Mouse (Mus musculus): ENCODE results near the gene Kcnk10. TPM values are rescaled to one million over a fixed set of nuclear protein-coding genes. Genes with fewer than 3 reads are reported as not detected.

The Kcnk10 gene
- polyA plus RNA-seq, 1 experiment from 2014 or later, result 3.0 TPM

DNA sequence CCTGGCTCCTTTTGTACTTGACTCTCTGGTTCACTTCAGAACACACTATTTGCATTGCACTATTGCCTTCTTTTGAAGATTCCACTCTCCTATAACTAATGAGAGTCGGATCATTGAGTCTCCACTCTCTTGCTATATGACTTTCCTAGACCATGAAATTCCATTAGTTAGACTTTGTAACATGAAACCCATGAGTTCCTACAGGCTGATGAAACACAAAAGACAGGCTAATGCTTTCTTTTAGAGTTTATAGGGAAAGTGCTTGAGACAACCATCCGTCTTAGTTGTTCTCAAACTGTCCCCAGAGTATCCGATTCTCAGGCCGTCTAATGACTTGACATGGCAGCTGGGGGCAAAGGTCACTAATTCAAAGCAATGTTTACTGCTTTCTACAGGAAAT is 172.0 kb downstream of the Kcnk10 start:
- no peak for DNase-seq (ENCODE audit: low spot score)
- Histone ChIP-seq H3K4me1 (replicated peaks; ENCODE audit: control insufficient read depth, insufficient read depth) (no peaks in the 10 kb centered on the region), H3K9me3 (ENCODE audit: control insufficient read depth, low read length) (no peaks in the 10 kb centered on the region), H3K27me3 (ENCODE audit: control insufficient read depth, insufficient read depth, low read length) (no peaks in the 10 kb centered on the region), H3K27ac (replicated peaks) (no peak overlapping the region), H3K36me3 (ENCODE audit: control insufficient read depth, insufficient read depth, low read length) (no peaks in the 10 kb centered on the region), H3K4me3 (ENCODE audit: low read depth, low read length) (no peak overlapping the region), H3K4me2 (replicated peaks; ENCODE audit: low read depth) (no peak overlapping the region), H3K9ac (ENCODE audit: low read length) (no peak overlapping the region)
- WGBS, result 31% methylated on average over 4 of the region's 4 CpGs
- no peak for ATAC-seq (ENCODE audit: low FRiP score, low TSS enrichment)
- TF ChIP-seq CTCF (IDR thresholded peaks at IDR 0.05; ENCODE audit: low read depth) (no peak), EP300 (optimal IDR thresholded peaks at IDR 0.05) (no peak)

DNA sequence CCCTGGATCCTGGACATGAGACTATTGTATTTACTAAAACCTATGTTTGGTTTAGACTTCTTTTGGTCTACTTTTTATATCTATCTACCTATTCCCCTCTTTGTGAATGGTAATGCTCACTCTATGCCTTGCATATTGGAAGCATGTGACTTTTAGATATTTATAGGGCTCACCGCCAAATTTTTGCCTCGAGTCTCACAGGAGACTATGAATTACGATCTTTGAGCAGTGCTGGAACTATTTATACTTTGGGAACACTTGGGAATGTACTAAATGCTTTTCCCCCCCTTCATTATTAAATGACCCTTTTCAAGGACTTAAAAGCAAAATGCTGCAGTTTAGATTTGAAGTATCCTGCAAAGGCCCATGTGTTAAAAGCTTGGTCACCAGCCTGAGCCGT is 181.5 kb downstream of the Kcnk10 start:
- no peaks in the 10 kb centered on the region for H3K4me1 ChIP-seq (replicated peaks; ENCODE audit: control insufficient read depth, insufficient read depth)

DNA sequence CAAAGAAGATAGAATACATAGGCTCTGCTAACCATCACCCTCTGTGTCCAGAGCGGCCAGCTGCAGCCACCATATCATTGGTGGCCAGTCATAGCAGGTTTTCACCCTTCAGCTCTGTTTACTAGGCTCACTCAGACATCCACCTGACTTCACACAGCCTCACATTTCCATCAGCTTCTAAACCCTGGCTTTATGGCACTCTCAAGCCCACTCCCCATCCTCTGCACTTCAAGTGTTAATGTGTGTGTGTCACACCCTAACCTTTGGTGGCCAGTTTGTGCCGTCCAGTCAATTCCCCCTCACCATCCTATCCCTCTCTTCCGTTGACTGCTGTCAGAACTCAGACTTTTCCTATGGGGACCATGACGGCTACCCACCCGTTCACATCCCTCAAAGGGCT is 184.0 kb downstream of the Kcnk10 start:
- Histone ChIP-seq H3K9ac (ENCODE audit: low read length) (no peak overlapping the region), H3K4me3 (ENCODE audit: low read depth, low read length) (no peak overlapping the region), H3K4me2 (replicated peaks; ENCODE audit: low read depth) (no peak overlapping the region), H3K9me3 (ENCODE audit: control insufficient read depth, low read length) (no peaks in the 10 kb centered on the region), H3K27ac (replicated peaks) (no peak overlapping the region), H3K4me1 (replicated peaks; ENCODE audit: control insufficient read depth, insufficient read depth) (no peaks in the 10 kb centered on the region), H3K27me3 (ENCODE audit: control insufficient read depth, insufficient read depth, low read length) (no peaks in the 10 kb centered on the region), H3K36me3 (ENCODE audit: control insufficient read depth, insufficient read depth, low read length) (no peaks in the 10 kb centered on the region)
- ATAC-seq (ENCODE audit: low FRiP score, low TSS enrichment) (no peak), DNase-seq (ENCODE audit: low spot score) (no peak)
- WGBS, result 85% methylated on average over 5 of the region's 5 CpGs
- TF ChIP-seq CTCF (IDR thresholded peaks at IDR 0.05; ENCODE audit: low read depth) (no peak), EP300 (optimal IDR thresholded peaks at IDR 0.05) (no peak)

More for the DNA sequence above, 181.5 kb downstream of the Kcnk10 start:
- WGBS, result 39% methylated on average over 4 of the region's 4 CpGs
- no peaks in the 10 kb centered on the region for H3K36me3 ChIP-seq (ENCODE audit: control insufficient read depth, insufficient read depth, low read length)
- TF ChIP-seq EP300 (optimal IDR thresholded peaks at IDR 0.05), result no peak
- no peak for TF ChIP-seq CTCF (IDR thresholded peaks at IDR 0.05; ENCODE audit: low read depth)
- DNase-seq (ENCODE audit: low spot score) (no peak), ATAC-seq (ENCODE audit: low FRiP score, low TSS enrichment) (no peak)
- no peak overlapping the region for H3K9ac ChIP-seq (ENCODE audit: low read length)
- H3K4me2 ChIP-seq (replicated peaks; ENCODE audit: low read depth), result no peak overlapping the region
- no peaks in the 10 kb centered on the region for H3K27me3 ChIP-seq (ENCODE audit: control insufficient read depth, insufficient read depth, low read length)
- H3K4me3 ChIP-seq (ENCODE audit: low read depth, low read length), result no peak overlapping the region
- H3K27ac ChIP-seq (replicated peaks), result no peak overlapping the region
- H3K9me3 ChIP-seq (ENCODE audit: control insufficient read depth, low read length), result no peaks in the 10 kb centered on the region

DNA sequence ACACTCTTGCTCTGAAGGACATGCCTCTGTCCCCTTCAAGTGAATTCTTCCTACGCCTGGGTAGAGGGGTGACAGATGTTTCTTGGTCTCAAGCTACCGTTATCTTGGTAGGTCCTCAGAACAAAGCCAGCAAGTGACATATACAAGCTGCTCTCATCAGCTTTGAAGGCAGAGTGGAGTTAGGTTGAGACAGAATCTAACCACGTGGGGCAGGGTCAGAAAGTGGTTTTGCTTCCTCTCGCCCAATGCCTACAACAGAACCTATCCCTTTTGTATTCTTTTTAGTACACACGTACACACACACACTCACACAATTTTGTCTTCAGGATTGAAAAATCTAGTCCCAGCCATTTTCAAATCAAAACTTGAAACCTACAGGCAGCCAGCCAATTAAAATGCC is 186.8 kb downstream of the Kcnk10 start:
- Histone ChIP-seq H3K9me3 (ENCODE audit: control insufficient read depth, low read length) (no peaks in the 10 kb centered on the region), H3K9ac (ENCODE audit: low read length) (no peak overlapping the region), H3K4me2 (replicated peaks; ENCODE audit: low read depth) (no peak overlapping the region), H3K36me3 (ENCODE audit: control insufficient read depth, insufficient read depth, low read length) (no peaks in the 10 kb centered on the region), H3K27me3 (ENCODE audit: control insufficient read depth, insufficient read depth, low read length) (no peaks in the 10 kb centered on the region), H3K4me3 (ENCODE audit: low read depth, low read length) (no peak overlapping the region), H3K27ac (replicated peaks) (no peak overlapping the region), H3K4me1 (replicated peaks; ENCODE audit: control insufficient read depth, insufficient read depth) (no peaks in the 10 kb centered on the region)
- 68% methylated on average over 5 of the region's 5 CpGs for WGBS
- ATAC-seq (ENCODE audit: low FRiP score, low TSS enrichment), result no peak
- no peak for DNase-seq (ENCODE audit: low spot score)
- TF ChIP-seq EP300 (optimal IDR thresholded peaks at IDR 0.05) (no peak), CTCF (IDR thresholded peaks at IDR 0.05; ENCODE audit: low read depth) (no peak)

DNA sequence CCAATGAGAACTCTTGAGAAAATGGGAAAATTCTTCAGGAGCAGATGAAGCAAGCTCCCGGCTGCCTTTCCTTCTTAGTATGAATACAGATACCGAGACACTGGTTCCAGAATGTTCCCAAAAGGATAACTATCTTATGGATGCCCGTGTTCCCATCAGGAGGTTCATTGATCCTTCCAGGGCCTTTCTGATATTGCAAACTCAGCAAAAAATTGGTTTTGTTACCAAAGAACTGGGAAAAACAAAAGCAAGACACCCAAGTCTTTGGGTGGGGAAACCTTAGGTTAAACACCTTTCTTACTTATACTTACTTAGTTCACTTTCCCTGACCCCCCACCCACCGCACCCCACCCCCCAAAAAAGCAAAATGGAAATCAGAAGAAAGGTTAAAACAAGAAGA is 188.5 kb downstream of the Kcnk10 start:
- H3K9me3 ChIP-seq (ENCODE audit: control insufficient read depth, low read length), result no peaks in the 10 kb centered on the region
- no peaks in the 10 kb centered on the region for H3K36me3 ChIP-seq (ENCODE audit: control insufficient read depth, insufficient read depth, low read length)
- H3K27me3 ChIP-seq (ENCODE audit: control insufficient read depth, insufficient read depth, low read length), result no peaks in the 10 kb centered on the region
- TF ChIP-seq CTCF (IDR thresholded peaks at IDR 0.05; ENCODE audit: low read depth), result no peak
- no peak for TF ChIP-seq EP300 (optimal IDR thresholded peaks at IDR 0.05)
- no peak overlapping the region for H3K9ac ChIP-seq (ENCODE audit: low read length)
- WGBS, result 91% methylated on average over 4 of the region's 4 CpGs
- H3K4me3 ChIP-seq (ENCODE audit: low read depth, low read length), result no peak overlapping the region
- no peak overlapping the region for H3K27ac ChIP-seq (replicated peaks)
- H3K4me1 ChIP-seq (replicated peaks; ENCODE audit: control insufficient read depth, insufficient read depth), result no peaks in the 10 kb centered on the region
- H3K4me2 ChIP-seq (replicated peaks; ENCODE audit: low read depth), result no peak overlapping the region
- ATAC-seq (ENCODE audit: low FRiP score, low TSS enrichment) (no peak), DNase-seq (ENCODE audit: low spot score) (no peak)

Other genes starting within 250 kb of the Kcnk10 start
- gene Spata7, start 49.8 kb upstream of the Kcnk10 start, polyA plus RNA-seq (2015; fragmentation: Nextera tagmentation; extraction: Ambion mirVana), result 4.4 and 5.3 TPM in 2 replicates
- gene Ptpn21, start 159.1 kb upstream of the Kcnk10 start, polyA plus RNA-seq (2015; fragmentation: Nextera tagmentation; extraction: Ambion mirVana), result 5.5 and 6.6 TPM in 2 replicates
- gene Zc3h14, start 168.7 kb upstream of the Kcnk10 start, polyA plus RNA-seq (2015; fragmentation: Nextera tagmentation; extraction: Ambion mirVana), result 47.7 and 49.3 TPM in 2 replicates

All from stomach, postnatal 0 days (tissue).